Mouse (Mus musculus) ES-E14 (cell line): ENCODE measurements around the gene Rps6ka5. TPM values are rescaled to one million over a fixed set of nuclear protein-coding genes. Genes with fewer than 3 reads are reported as not detected.

Experiments used
- DNase-seq: peaks from one replicate; pipeline ENCODE4 v3.0.0-alpha.2; 2013; ENCODE audit warnings: low read depth, low spot score
- H3K27ac ChIP-seq: 2 replicates; pipeline ENCODE4 v1.5.1; 2012; ENCODE audit warnings: low read depth, mild to moderate bottlenecking, low read length, moderate library complexity, mixed read lengths; ENCODE audit not compliant: poor library complexity, insufficient read depth, severe bottlenecking
- H3K36me3 ChIP-seq: 2 replicates; pipeline ENCODE4 v1.6.1; 2012; ENCODE audit warnings: mild to moderate bottlenecking, low read length, moderate library complexity, mixed read lengths; ENCODE audit not compliant: control insufficient read depth, poor library complexity, insufficient read depth, severe bottlenecking
- H3K4me1 ChIP-seq, 2 experiments: fragments of 150-350 bp in 1 of 2; sonication (generic) in 1 of 2; 2 replicates each; pipeline ENCODE4 v1.6.1; 2012; ENCODE audit warnings: low read length in 2 of 2, mild to moderate bottlenecking in 1 of 2, mixed read lengths in 1 of 2; ENCODE audit not compliant: control insufficient read depth in 2 of 2, insufficient read depth in 2 of 2, poor library complexity in 1 of 2
- H3K4me3 ChIP-seq, 2 experiments: fragments of 150-350 bp in 1 of 2; sonication (generic) in 1 of 2; 2 replicates each; pipeline ENCODE4 v1.5.1; 2012; ENCODE audit warnings: low read length in 2 of 2, low read depth in 1 of 2, mild to moderate bottlenecking in 1 of 2, mixed read lengths in 1 of 2; ENCODE audit not compliant: insufficient read depth in 1 of 2, poor library complexity in 1 of 2, severe bottlenecking in 1 of 2
- H3K9ac ChIP-seq: 2 replicates; pipeline ENCODE4 v1.6.1; 2012; ENCODE audit warnings: low read depth, mild to moderate bottlenecking, low read length, mixed read lengths; ENCODE audit not compliant: poor library complexity, insufficient read depth, severe bottlenecking
- H3K9me3 ChIP-seq: fragments of 150-350 bp; sonication (generic); 2 replicates; pipeline ENCODE4 v1.6.1; 2012; ENCODE audit warnings: low read depth, mild to moderate bottlenecking, low read length; ENCODE audit not compliant: control insufficient read depth, insufficient read depth
- CHD2 ChIP-seq: IDR thresholded peaks from 2 replicates; pipeline ENCODE4 v1.6.1; 2014; ENCODE audit warnings: mild to moderate bottlenecking, low read depth, low read length, inconsistent platforms
- HCFC1 ChIP-seq: IDR thresholded peaks from 2 replicates; pipeline ENCODE4 v1.6.1; 2012; ENCODE audit warnings: low read length, inconsistent platforms, borderline replicate concordance; ENCODE audit not compliant: insufficient read depth
- MAFK ChIP-seq: IDR thresholded peaks from 2 replicates; pipeline ENCODE4 v1.6.1; 2014; ENCODE audit warnings: mild to moderate bottlenecking, low read depth, low read length, inconsistent platforms; ENCODE audit not compliant: insufficient read depth
- ZC3H11A ChIP-seq: IDR thresholded peaks from 2 replicates; pipeline ENCODE4 v1.6.1; 2012; ENCODE audit warnings: low read depth, mild to moderate bottlenecking, inconsistent platforms, low read length, borderline replicate concordance
- ZNF384 ChIP-seq: IDR thresholded peaks from 2 replicates; pipeline ENCODE4 v1.6.1; 2012; ENCODE audit warnings: low read depth, low read length, inconsistent platforms
- in situ Hi-C, 2 experiments: fragments of 600-800 bp; cut with MboI; formaldehyde crosslinking; loops; one replicate each; pipeline ENCODE4 v1.15.1; 2025; ENCODE audit warnings: low sequenced_read_pairs in 2 of 2, inconsistent platforms in 1 of 2; ENCODE audit not compliant: unreplicated experiment in 2 of 2
- total RNA-seq: library from RNA; depleted of rRNA; stranded (reverse); fragments of 300-350 nt; gene quantifications from 2 replicates; pipeline ENCODE4 v1.2.3, GENCODE M21; 2012

Rps6ka5 gene
- total RNA-seq, 1 experiment, result 5.5 TPM

DNA sequence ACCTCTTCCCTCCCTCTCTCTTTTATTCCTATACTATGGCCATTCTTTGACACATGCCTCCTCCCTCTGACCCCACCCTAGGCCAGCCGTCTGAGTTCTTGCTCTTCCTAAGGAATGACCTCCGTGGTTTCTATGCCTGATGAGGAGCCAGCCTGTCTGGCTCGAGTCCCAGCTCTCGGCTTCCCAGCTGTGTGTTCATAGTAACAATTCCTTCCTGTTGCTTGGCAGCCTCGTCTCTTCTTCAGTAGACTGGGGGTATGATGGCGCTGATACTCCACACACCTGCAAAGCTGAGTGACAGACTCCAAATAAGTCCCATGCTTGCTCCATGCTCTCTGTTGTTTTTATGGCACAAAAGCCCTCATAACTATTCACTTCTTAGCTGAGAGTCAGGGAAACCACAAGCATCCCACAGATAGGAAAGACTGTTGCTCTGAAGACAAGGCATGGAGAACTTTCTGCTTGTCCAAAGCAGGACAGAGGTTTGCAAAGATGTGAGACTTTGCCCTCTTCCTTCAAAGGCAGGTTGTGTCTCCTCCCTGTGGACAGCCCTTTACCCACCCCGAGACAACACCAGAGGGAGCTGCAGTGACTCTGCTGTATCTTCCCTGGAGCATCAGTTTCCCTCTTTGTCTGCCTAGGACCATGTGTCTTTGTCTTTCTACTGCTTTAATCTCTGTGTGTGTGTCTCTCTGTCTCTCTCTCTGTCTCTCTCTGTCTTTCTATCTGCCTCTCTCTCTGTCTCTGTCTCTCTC, 45.6 kb upstream of the Rps6ka5 start:
- H3K27ac ChIP-seq, result no peak overlapping the region
- in situ Hi-C loops, result no loop called here
- no peaks in the 10 kb centered on the region for H3K36me3 ChIP-seq
- no peak overlapping the region for H3K9ac ChIP-seq
- H3K4me3 ChIP-seq, result no peak overlapping the region
- TF ChIP-seq MAFK (no peak), ZC3H11A (no peak), HCFC1 (no peak), ZNF384 (no peak), CHD2 (no peak)
- H3K4me1 ChIP-seq, result no peaks in the 10 kb centered on the region
- H3K9me3 ChIP-seq, result no peaks in the 10 kb centered on the region
- no peak for DNase-seq

DNA sequence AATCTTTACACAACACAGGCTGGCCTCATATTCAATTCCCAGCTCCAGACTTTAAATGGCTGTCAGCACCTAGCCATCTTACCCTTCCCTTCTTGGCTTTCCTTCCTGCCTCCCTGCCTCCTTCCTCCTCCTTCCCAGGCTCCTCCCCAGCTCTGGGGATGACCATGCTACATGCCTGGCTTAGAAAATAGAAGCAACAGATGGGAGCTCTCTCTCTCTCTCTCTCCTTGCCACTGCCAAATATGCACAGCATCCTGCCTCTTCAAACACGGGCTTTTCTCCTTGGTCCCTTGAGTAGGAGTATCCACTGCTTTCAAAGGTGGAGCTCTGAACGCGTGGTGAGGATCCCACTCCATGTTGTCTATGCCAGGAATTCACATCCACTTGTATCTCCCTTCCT, 44.0 kb upstream of the Rps6ka5 start:
- Histone ChIP-seq H3K27ac (no peak overlapping the region), H3K36me3 (no peaks in the 10 kb centered on the region), H3K4me3 (no peak overlapping the region), H3K9ac (no peak overlapping the region), H3K4me1 (no peaks in the 10 kb centered on the region), H3K9me3 (no peaks in the 10 kb centered on the region)
- no peak for TF ChIP-seq ZC3H11A
- TF ChIP-seq MAFK, result no peak
- no peak for TF ChIP-seq HCFC1
- TF ChIP-seq ZNF384, result no peak
- TF ChIP-seq CHD2, result no peak
- in situ Hi-C loops, result no loop called here
- DNase-seq, result no peak

DNA sequence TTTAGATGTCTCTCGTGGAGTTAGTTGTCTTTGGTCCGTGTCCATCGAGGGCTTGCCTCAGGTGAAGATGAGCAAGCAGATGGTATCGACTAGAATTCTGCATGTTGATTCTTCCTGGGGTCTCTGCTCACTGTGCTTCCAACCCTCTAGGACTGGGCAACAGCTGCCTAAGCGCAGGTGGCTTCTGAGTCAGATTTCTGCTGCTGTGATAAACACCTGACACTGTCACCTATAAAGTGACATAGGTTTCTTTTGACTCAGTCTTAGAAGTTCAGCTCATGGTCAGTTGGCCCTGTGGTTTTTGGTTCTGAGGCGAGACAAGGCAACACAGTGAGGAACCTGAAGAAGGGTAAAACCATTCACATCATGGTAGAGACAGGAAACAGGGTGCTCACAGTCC, 43.1 kb upstream of the Rps6ka5 start:
- no peak overlapping the region for H3K9ac ChIP-seq
- no peak overlapping the region for H3K27ac ChIP-seq
- H3K36me3 ChIP-seq, result no peaks in the 10 kb centered on the region
- no peak for DNase-seq
- in situ Hi-C loops, result no loop called here
- no peak for TF ChIP-seq ZC3H11A
- no peak for TF ChIP-seq CHD2
- no peak for TF ChIP-seq ZNF384
- TF ChIP-seq HCFC1, result no peak
- no peak for TF ChIP-seq MAFK
- no peak overlapping the region for H3K4me3 ChIP-seq
- H3K9me3 ChIP-seq, result no peaks in the 10 kb centered on the region
- no peaks in the 10 kb centered on the region for H3K4me1 ChIP-seq

DNA sequence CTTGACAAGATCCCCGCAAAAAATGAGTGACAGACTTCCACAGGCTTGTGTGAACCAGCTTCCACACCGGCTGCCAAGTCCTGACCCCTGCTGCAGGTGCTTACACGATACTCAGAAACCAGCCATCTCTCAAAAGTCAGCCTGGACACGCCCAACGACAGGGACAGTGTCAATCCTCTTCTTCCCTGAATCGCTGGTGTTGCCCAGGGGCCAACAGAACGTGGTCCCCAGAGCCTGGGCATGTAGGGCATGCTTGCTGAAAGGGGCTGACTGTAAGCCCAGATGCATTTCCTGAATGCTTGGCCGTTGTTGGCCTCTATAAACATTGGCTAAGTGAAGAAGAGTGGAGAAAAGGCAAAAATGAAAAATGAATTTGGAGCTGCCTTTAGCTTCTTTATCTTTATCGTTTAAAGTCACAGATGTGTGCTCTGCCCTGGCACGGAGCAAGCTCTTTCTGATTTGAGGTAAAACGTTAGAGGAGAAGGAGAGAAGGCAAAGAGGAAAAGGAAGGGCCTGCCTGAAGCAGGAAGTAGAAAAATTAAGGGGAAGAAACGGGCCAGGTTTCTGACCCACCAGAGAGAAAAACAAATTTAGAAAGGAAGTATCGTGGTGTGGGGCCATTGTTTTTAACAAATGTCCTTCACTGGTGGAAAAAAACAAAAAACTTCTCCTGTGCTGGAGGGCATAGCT, 37.7 kb upstream of the Rps6ka5 start:
- Histone ChIP-seq H3K27ac (no peak overlapping the region), H3K4me1 (no peaks in the 10 kb centered on the region; a peak in 1 of 4 replicates), H3K36me3 (no peaks in the 10 kb centered on the region), H3K9ac (no peak overlapping the region), H3K4me3 (no peak overlapping the region), H3K9me3 (no peaks in the 10 kb centered on the region)
- in situ Hi-C loops, result no loop called here
- TF ChIP-seq HCFC1, result no peak
- TF ChIP-seq ZC3H11A, result no peak
- TF ChIP-seq ZNF384, result no peak
- no peak for TF ChIP-seq MAFK
- TF ChIP-seq CHD2, result no peak
- no peak for DNase-seq
